Mouse (Mus musculus) left cerebral cortex, postnatal 14 days (tissue): ENCODE measurements around the gene Gm47969. TPM values are rescaled to one million over a fixed set of nuclear protein-coding genes. Genes with fewer than 3 reads are reported as not detected.
"Not testable (repeated sequence)": the region's sequence is repeated elsewhere in the genome, so short reads cannot be mapped to it uniquely, and the experiment has no call there.

Experiments
- DNase-seq, 2 experiments: peaks; one replicate each; pipeline ENCODE4 v3.0.0; 2021 to 2022; ENCODE audit warnings: low spot score in 2 of 2, mixed read lengths in 1 of 2
- intact Hi-C: fragments of 180-260 bp; cut with DNase I; formaldehyde crosslinking; loops from one replicate; pipeline ENCODE4 v1.15.1; 2025
- long read RNA-seq, 2 experiments: library from polyadenylated mRNA; stranded (forward); transcript quantifications; one replicate each; pipeline ENCODE4 v2.0.0; 2021
- total RNA-seq, 2 experiments: library from RNA; stranded (reverse); gene quantifications; 2 replicates each; pipeline ENCODE4 v1.2.3; 2021

Gene Gm47969
- not detected for total RNA-seq
- long read RNA-seq, experiment 1, result 0 reads
- long read RNA-seq, experiment 2, result 0 reads

DNA sequence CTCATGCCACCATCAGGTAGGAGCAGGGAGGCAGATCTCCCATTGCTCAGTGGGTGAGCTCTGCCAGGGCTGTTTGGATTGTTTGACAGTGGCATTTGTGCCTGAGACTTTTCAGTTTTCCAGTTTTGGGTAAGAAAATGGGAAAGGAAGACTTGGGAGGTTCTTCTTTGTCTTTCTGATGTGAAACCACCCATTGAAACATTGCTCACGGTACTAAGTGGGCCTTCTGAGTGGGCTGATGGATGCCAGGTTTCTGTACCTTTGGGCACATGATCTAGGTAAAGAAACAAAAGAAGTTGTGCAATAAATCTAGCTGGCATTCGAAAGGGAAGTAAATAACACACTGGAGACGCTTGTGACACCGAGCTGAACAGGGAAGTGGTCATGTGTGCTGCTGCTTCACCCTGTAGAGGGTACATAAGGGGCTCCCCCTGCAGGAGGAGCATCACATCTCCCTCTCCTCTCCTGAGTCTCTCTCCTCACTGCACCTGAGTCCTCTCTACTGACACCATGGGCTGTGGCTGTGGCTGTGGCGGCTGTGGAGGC, at the start of gene Gm47969:
Gm47969 (plus strand) TSS at position 51 of the 546 bp plus-strand sequence.
- no peak for DNase-seq
- intact Hi-C loops, result no loop called here

- intact Hi-C loops, result not testable (repeated sequence)
These were observed 44.4 kb upstream of the Gm47969 start, which contains the start of gene Gm47959 for GRCm38 (mm10) chr1:83000306-83000705. Gm47959 (plus strand) TSS chr1:83000548.

DNA sequence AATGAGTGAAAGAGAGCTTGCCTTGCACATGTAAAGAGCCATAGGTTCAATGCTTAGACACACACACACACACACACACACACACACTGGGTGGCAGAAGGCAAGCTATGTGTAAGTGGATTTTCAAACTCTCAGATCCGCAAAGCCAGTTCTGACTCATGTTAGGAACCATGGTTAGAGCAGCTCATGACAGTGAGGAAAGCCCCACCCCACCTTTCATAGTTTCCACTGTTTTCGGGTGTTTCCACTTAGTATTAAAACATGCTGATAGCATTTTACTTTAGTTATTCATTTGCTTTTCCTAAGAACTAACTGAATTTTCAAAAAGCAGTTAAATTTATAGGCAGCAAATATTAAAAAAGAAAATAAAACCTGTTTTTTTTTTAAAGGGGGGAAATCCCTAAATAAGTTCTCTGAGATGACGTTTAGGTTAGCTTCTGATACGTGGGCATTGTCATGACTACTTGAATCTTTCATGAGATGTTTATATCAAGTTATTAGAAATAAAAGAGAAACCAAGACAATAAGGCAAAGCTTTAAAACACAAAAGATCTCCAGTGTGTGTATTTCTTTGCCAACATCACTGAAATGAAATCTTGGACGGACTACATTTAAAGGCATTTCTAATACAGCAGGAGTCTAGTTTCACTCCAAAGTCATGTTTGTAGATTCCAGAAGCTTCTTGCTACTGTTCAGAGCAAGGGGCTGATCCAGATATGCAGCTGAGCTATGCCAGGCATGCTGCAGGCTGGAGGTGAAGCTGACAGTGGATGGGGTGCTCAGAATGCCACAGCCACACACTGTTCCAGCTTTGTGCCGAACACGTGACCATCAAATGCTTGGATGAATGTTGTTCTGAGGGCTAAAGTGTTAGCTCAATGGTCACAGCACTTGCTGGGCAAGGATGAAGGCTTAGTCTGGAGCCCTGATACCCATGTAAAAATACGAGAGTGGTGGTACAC, 38.2 kb upstream of the Gm47969 start:
- DNase-seq, result no peak
- intact Hi-C loops, result no loop called here

More at GRCm38 (mm10) chr1:83000306-83000705, 44.4 kb upstream of the Gm47969 start, which contains the start of gene Gm47959:
- not testable (repeated sequence) for DNase-seq

DNA sequence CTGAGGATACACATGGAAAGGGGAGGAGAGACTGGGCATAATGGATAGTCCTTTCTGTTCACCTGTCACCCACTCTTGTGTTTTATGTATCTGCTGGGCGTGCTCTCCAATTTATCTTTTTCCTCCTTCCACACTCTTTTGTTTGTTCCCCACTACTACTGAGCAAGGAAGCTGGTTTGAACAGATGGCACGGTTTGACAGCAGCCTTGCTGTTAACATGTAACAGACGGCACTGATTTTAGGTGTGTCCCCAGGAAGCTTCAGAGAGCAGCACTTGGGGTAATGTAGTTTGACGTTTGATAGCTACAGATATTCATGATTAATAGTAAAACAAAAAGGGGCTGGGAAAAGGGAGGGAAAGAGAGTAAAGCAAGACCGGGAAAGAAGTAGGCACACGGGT, 37.3 kb upstream of the Gm47969 start:
- intact Hi-C loops, result no loop called here

GRCm38 (mm10) chr1:83014477-83014876, 30.3 kb upstream of the Gm47969 start:
- intact Hi-C loops, result no loop called here
- DNase-seq, result no peak

More for the DNA sequence above, 37.3 kb upstream of the Gm47969 start:
- no peak for DNase-seq

GRCm38 (mm10) chr1:83015329-83015879, 29.3 kb upstream of the Gm47969 start:
- intact Hi-C loops, result no loop called here

GRCm38 (mm10) chr1:83016556-83016955, 28.2 kb upstream of the Gm47969 start:
- intact Hi-C loops, result no loop called here

More at GRCm38 (mm10) chr1:83015329-83015879, 29.3 kb upstream of the Gm47969 start:
- DNase-seq, result no peak

GRCm38 (mm10) chr1:83031950-83032349, 12.8 kb upstream of the Gm47969 start:
- intact Hi-C loops, result no loop called here
- no peak for DNase-seq

More at GRCm38 (mm10) chr1:83016556-83016955, 28.2 kb upstream of the Gm47969 start:
- DNase-seq, result no peak

DNA sequence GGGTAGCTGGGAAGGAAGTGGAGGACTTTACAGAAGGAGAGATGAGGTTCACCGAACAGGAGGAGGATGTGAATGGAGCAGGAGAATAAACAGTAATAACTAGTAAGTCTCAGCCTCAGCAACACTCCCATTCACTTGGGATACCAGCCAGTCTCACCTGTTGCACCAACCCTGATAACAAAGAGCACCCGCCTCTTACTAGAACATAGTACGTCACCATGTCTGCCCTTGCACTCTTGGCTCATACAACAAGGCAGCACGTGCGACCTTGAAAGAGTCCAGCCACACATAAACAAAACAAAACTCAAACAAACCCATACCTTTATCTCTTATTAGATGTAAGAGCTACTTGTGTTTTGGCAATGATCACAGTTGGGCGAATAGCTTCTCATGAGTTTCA, 12.2 kb upstream of the Gm47969 start:
- no peak for DNase-seq
- intact Hi-C loops, result no loop called here

DNA sequence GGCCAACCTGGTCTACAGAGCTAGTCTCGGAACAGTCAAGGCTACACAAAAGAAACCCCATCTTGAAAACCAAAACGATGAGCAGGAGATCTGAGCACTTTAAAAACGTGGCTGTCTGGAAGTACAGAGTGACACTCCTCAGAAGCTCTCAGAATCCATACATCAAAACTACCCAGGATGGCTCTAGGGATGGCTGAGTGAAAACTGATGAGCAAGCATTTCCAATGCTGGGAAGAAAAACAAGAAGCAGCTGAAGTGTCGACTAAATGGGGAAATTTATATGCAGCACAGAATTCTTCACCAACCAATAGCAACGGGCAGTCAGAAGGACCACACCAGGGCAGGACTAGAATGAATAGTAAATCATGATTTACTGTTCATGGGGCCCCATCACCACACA, 10.2 kb upstream of the Gm47969 start:
- intact Hi-C loops, result no loop called here
- no peak for DNase-seq

GRCm38 (mm10) chr1:83036892-83037667, 7.7 kb upstream of the Gm47969 start:
- intact Hi-C loops, result no loop called here
- DNase-seq, result no peak

DNA sequence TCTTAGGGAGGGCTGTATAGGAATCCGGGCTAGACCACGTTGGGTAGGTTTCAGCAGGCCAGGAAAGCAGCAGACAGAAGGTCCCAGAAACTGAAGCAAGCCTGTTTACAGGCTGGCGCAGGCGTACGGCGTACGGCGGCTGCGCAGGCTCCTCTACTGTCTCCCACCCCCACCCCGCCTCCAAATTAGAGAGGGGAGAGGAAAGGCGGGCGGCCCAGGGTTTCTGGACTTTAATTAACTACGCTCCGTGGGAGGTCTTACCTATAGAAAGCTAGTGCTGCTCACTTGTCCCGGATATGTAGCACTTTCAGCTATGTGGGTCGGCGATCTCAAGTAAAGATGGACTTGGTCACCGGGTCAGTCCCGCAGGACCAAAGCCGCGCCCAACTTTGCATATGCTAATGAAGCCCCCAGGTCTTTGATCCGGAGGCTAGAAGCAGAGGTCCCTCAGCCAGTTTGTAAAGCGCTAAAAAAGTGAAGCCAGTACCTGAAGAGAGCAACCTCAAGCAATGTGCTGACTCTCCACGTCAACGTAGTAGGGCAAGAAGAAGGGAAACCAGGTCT, 6.5 kb upstream of the Gm47969 start, which contains the start of gene Slc19a3:
Slc19a3 (minus strand) TSS at position 340 of the 564 bp plus-strand sequence.
- DNase-seq, result peak; percentile 26 to 41
- intact Hi-C loops, result no loop called here

DNA sequence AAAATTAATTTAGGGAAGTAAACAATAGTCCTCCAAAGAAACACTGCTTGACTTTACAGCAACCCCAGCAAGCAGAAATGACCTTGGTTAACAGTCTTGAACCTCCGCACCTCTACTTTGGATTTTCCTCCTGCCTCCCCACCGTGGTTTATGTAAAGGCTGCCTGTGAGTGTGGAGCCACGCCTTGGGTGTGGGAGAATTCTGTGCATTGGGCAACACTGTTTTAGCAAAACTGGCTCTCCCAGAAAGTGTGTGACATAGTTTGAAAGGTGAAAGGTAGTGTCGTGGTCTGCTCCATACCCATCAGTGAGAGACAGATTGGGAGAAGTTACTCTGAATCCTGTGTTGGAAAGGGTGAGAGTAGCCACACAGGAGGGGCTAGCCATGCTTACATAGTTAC, 5.7 kb upstream of the Gm47969 start:
- DNase-seq, result no peak
- intact Hi-C loops, result no loop called here

DNA sequence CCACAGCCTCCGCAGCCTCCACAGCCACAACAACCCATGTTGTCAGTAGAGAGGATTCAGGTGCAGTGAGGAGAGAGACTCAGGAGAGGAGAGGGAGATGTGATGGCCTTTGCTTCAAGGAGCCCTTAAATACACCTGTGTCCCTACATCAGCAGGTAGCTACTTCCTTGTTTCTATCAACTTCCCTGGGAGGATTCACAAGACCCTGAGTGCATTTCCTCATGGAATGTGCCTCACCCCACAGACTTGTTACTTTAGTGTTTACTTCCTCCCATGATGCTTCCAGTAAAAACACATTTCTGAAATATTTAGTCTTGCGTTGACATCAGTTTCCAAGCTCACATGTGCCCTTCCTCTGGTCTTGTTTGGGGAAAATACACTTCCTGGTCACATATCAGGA, 2.4 kb upstream of the Gm47969 start, which contains the start of gene Krtap28-10:
Krtap28-10 (minus strand) TSS at position 101 of the 400 bp plus-strand sequence.
- intact Hi-C loops, result no loop called here
- no peak for DNase-seq

DNA sequence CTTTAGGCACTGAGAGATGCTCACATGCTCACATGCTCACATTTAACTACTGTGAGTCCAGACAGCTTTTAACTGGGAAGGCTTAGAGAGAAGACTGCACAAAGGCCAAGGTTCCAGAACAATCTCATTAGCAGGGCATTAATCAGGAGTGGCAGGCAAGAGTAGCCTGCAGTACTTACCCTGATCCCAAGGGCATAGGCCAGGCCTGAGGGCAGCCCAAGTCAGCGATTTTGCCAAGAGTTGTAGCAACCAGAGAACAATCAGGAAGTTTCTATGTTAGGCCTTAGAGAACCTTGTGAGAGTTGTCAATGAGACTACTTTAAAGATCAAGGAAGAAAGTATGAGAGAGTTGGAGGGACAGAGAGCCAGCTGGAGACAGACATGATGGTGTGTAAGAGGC, 13.7 kb downstream of the Gm47969 start:
- intact Hi-C loops, result no loop called here
- DNase-seq, result no peak

GRCm38 (mm10) chr1:83059278-83059677, 14.5 kb downstream of the Gm47969 start, which contains the start of gene A030005K14Rik:
A030005K14Rik (minus strand) TSS chr1:83059378.
- intact Hi-C loops, result no loop called here
- no peak for DNase-seq

DNA sequence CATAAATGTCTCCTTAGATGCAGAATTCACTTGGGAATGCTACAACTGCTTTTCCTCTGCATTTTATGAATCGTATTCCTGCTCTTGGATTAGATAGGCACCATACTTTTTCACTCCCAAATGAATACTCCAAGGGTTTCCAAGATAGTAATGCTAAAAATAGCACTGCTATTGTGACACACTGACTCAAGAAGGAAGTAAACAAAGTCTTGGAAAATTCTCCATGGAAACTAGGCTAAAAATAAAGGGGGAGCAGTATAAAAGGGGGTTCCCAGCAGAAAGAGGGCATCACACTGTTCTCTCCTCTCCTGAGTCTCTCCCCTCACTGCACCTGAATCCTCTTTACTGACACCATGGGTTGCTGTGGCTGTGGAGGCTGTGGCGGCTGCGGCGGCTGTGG, 15.9 kb downstream of the Gm47969 start, which contains the start of gene Krtap28-13:
Krtap28-13 (plus strand) TSS at position 288 of the 400 bp plus-strand sequence.
- intact Hi-C loops, result loop anchor here (10.0 kb wide), 2 partner anchors 124 to 654 kb away; no protein-coding TSS in a partner anchor
- DNase-seq, result no peak

DNA sequence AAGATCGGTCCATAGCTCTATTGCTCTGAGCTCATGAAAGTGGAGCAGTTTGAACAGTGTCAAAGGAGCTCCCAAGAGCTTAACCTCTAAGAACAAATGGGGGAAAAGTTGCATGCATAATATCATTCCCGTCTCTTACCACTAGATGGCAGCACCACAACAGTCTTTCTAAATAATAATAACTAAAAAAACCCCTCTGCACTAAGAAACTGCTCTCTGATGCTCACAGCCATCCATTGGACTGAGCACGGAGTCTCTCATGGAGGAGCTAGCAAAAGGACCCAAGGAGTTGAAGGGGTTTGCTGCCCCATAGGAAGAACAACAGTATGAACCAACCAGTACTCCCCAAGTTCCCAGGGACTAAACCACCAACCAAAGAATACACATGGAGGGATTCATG, 20.1 kb downstream of the Gm47969 start:
- intact Hi-C loops, result loop anchor here (10.0 kb wide), 2 partner anchors 120 to 650 kb away; no protein-coding TSS in a partner anchor
- peak; percentile 8 to 12 for DNase-seq
